Mouse (Mus musculus): ENCODE measurements around the gene Ptma. TPM values are rescaled to one million over a fixed set of nuclear protein-coding genes. Genes with fewer than 3 reads are reported as not detected.

The Ptma gene
- polyA plus RNA-seq, 2 experiments = 993 to 1,286 TPM

DNA sequence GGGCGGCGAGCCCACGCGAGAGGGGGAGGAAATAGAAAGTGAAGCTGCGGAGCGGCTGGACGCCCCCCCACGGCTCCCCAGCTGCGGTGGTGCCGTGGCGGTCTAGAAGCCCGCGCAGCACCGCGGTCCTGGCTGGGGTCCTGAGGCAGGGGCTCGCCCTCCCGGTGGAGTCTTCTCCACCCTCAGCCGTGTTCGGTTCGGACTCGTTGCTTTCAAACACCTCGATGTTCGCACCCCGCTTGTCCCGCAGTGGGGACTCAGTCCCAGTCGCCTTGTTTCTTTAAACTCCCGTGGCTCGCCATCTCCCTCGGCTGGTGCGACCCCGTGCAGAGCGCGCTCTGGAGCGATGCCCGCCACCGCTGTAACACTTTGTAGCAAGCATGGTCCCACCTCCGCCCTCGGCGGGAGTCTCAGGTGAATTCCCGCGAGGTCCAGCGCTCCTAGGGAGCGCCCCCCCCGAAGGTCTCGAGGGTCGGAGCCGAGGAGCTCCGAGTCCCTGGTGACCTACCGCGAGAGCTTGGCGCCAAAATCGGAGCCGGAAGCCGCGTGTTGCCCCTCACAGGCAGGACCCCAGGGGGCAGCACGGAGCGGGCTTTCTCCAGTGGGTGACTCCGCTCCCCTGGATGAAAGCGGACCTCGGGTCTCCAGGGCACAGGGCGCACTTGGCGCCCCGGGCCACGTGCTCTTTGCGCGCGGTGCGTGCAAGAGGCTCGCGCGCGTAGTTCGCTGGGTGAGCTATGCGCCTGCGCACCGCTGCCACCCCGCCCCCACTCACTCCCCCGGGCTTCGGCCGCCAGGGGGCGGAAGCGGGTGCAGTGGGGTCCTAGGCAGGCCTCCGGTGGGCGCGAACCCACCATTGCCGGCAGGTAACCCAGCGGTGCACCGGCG, 1.3 kb downstream of the Ptma start:
- Histone ChIP-seq H3K4me1 (replicated peaks; ENCODE audit: control insufficient read depth in 2 of 2, insufficient read depth in 2 of 2, low read length in 1 of 2) (peaks cover 20 to 30% of the 10 kb centered on the region in 2 experiments), H3K9me3 (ENCODE audit: control insufficient read depth, low read length) (no peaks in the 10 kb centered on the region), H3K36me3 (replicated peaks; ENCODE audit: control insufficient read depth, insufficient read depth, low read depth) (peaks cover 26% of the 10 kb centered on the region), H3K27me3 (ENCODE audit: control insufficient read depth, insufficient read depth, low read length) (no peaks in the 10 kb centered on the region), H3K4me2 (ENCODE audit: low read depth) (peak overlapping the region; percentile 100), H3K4me3 (ENCODE audit: insufficient read depth in 1 of 2, low read depth in 2 of 2, low read length in 2 of 2) (peak overlapping the region; percentile 83 to 100), H3K27ac (peak overlapping the region; percentile 93), H3K9ac (replicated peaks) (peak overlapping the region; percentile 100)
- ATAC-seq (ENCODE audit: insufficient read depth) = peak; percentile 9
- peak; percentile 63 to 73 (median 68) for DNase-seq (ENCODE audit: low read depth in 3 of 3, low spot score in 3 of 3)
- no peak for TF ChIP-seq EP300 (IDR thresholded peaks at IDR 0.05; ENCODE audit: low read depth)
- TF ChIP-seq CTCF (IDR thresholded peaks at IDR 0.05; ENCODE audit: low read depth) = peak; percentile 88
- under 1% methylated on average over 88 of the region's 89 CpGs for WGBS (ENCODE audit: insufficient replicate concordance)

DNA sequence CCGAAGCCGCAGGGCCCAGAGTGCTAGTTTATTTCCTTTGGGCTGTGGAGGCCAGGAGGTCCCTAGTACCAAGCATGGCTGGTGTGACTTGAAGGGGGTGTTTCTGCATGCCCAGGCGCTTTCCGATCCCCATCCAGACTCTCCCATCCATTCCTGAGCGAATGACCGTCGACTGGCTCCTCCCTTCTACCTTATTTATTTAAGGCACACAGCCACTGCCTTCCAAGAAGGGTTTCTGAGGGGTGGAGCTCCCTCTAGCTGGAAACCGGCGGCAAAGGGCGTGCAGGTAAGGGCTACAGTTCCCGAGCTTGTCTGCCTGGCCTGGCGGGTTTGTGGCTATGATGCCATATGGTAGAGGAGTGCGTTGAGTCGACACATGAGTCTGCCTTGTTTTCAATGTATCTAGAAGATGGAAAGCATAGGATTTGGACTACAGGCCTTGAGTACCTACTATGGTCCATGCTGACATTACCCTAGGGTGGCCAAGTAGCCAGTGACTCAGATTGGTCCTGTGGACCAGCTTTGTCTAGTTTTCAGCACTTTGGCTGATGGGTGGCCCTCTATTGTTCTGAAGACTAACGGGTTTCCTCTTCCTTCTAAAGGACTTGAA, 2.1 kb downstream of the Ptma start:
- WGBS (ENCODE audit: insufficient replicate concordance) = under 1% methylated on average over 15 of the region's 15 CpGs

GRCm38 (mm10) chr1:86529590-86529989, 3.1 kb downstream of the Ptma start:
- Histone ChIP-seq H3K36me3 (replicated peaks; ENCODE audit: control insufficient read depth, insufficient read depth, low read depth) (peaks cover 26% of the 10 kb centered on the region), H3K4me3 (ENCODE audit: insufficient read depth in 1 of 2, low read depth in 2 of 2, low read length in 2 of 2) (peak overlapping the region; percentile 83 to 100), H3K9ac (replicated peaks) (peak overlapping the region; percentile 100), H3K9me3 (ENCODE audit: control insufficient read depth, low read length) (no peaks in the 10 kb centered on the region), H3K4me1 (replicated peaks; ENCODE audit: control insufficient read depth in 2 of 2, insufficient read depth in 2 of 2, low read length in 1 of 2) (peaks cover 9 to 20% of the 10 kb centered on the region in 2 experiments), H3K4me2 (ENCODE audit: low read depth) (peak overlapping the region; percentile 100), H3K27ac (peak overlapping the region; percentile 93), H3K27me3 (ENCODE audit: control insufficient read depth, insufficient read depth, low read length) (no peaks in the 10 kb centered on the region)
- DNase-seq (ENCODE audit: low read depth in 3 of 3, low spot score in 3 of 3) (no peak), ATAC-seq (ENCODE audit: insufficient read depth) (no peak)
- TF ChIP-seq CTCF (IDR thresholded peaks at IDR 0.05; ENCODE audit: low read depth) = no peak
- no peak for TF ChIP-seq EP300 (IDR thresholded peaks at IDR 0.05; ENCODE audit: low read depth)
- WGBS (ENCODE audit: insufficient replicate concordance) = 42% methylated on average over 4 of the region's 4 CpGs

More for the DNA sequence above, 2.1 kb downstream of the Ptma start:
- Histone ChIP-seq H3K4me1 (replicated peaks; ENCODE audit: control insufficient read depth in 2 of 2, insufficient read depth in 2 of 2, low read length in 1 of 2) (peaks cover 17 to 29% of the 10 kb centered on the region in 2 experiments), H3K27ac (peak overlapping the region; percentile 93), H3K4me3 (ENCODE audit: insufficient read depth in 1 of 2, low read depth in 2 of 2, low read length in 2 of 2) (peak overlapping the region; percentile 83 to 100), H3K36me3 (replicated peaks; ENCODE audit: control insufficient read depth, insufficient read depth, low read depth) (peaks cover 26% of the 10 kb centered on the region), H3K9me3 (ENCODE audit: control insufficient read depth, low read length) (no peaks in the 10 kb centered on the region), H3K4me2 (ENCODE audit: low read depth) (peak overlapping the region; percentile 100), H3K9ac (replicated peaks) (peak overlapping the region; percentile 100), H3K27me3 (ENCODE audit: control insufficient read depth, insufficient read depth, low read length) (no peaks in the 10 kb centered on the region)
- peak; percentile 54 to 73 (median 57) for DNase-seq (ENCODE audit: low read depth in 3 of 3, low spot score in 3 of 3)
- TF ChIP-seq EP300 (IDR thresholded peaks at IDR 0.05; ENCODE audit: low read depth) = no peak
- peak; percentile 49 for TF ChIP-seq CTCF (IDR thresholded peaks at IDR 0.05; ENCODE audit: low read depth)
- no peak for ATAC-seq (ENCODE audit: insufficient read depth)

DNA sequence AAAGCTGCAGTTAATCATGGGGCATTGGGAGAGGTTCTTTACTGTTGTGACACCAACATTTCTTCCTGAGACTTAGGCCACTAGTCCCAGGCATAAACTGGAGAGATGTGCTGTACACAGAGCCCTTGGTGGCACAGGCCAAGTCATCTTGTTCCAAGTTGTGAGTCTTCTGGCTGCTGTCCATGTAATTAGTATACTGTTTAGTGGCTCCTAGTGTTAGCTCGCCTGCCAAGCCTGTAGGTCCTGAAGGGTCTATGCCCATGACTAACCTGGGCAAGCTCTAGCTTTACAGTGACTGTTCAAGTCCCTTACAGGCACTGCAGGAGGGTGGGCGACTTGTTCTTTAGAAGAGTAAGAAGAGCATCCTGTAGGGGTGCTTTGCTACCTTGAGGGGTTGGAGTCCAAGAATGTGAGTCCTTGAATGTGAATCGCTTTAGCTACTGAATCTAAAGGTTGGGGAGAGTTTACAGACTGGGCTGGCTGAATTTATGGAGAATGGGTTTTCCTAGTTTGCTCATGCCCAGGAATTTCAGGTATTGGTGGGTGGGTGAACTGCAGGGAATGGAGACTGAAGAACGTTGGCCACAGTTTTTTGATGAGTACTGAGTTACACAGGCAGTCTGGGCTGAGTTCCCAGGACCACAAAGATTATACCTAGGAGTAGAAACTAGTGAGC, 4.5 kb downstream of the Ptma start:
- no peaks in the 10 kb centered on the region for H3K27me3 ChIP-seq (ENCODE audit: control insufficient read depth, insufficient read depth, low read length)
- no peak for TF ChIP-seq CTCF (IDR thresholded peaks at IDR 0.05; ENCODE audit: low read depth)
- 0 out of 2 replicates have a peak, but pooled peaks have one; percentile 16 for TF ChIP-seq EP300 (IDR thresholded peaks at IDR 0.05; ENCODE audit: low read depth)
- no peaks in the 10 kb centered on the region for H3K9me3 ChIP-seq (ENCODE audit: control insufficient read depth, low read length)
- no peak overlapping the region for H3K4me2 ChIP-seq (ENCODE audit: low read depth)
- WGBS (ENCODE audit: insufficient replicate concordance) = 35% methylated on average over 4 of the region's 4 CpGs
- peaks cover 26% of the 10 kb centered on the region for H3K36me3 ChIP-seq (replicated peaks; ENCODE audit: control insufficient read depth, insufficient read depth, low read depth)
- DNase-seq (ENCODE audit: low read depth in 3 of 3, low spot score in 3 of 3) (no peak), ATAC-seq (ENCODE audit: insufficient read depth) (no peak)
- peaks cover 5 to 15% of the 10 kb centered on the region in 2 experiments for H3K4me1 ChIP-seq (replicated peaks; ENCODE audit: control insufficient read depth in 2 of 2, insufficient read depth in 2 of 2, low read length in 1 of 2)
- H3K4me3 ChIP-seq (ENCODE audit: insufficient read depth in 1 of 2, low read depth in 2 of 2, low read length in 2 of 2) = no peak overlapping the region
- no peak overlapping the region for H3K9ac ChIP-seq (replicated peaks)
- H3K27ac ChIP-seq = peak overlapping the region; percentile 46
